Mouse (Mus musculus) neural tube, embryonic 14.5 days (tissue): ENCODE data around the gene 1110008L16Rik. TPM values are rescaled to one million over a fixed set of nuclear protein-coding genes. Genes with fewer than 3 reads are reported as not detected.

Source experiments
- ATAC-seq: fragments of 200-750 bp; cut with Nextera tagmentation; 2 replicates; pipeline ENCODE4 v1.8.0; 2017; ENCODE audit warnings: low read depth, mild to moderate bottlenecking, moderate TSS enrichment, moderate library complexity
- H3K27ac ChIP-seq: fragments of 300-500 bp; sonication (generic); 2 replicates; pipeline ENCODE4 v1.5.1; 2014; ENCODE audit warnings: low read depth, mild to moderate bottlenecking, control low read depth, low read length, moderate library complexity, mixed read lengths
- H3K27me3 ChIP-seq: fragments of 300-500 bp; sonication (generic); 2 replicates; pipeline ENCODE4 v1.6.1; 2014; ENCODE audit warnings: low read length; ENCODE audit not compliant: control insufficient read depth, insufficient read depth
- H3K36me3 ChIP-seq: fragments of 300-500 bp; sonication (generic); 2 replicates; pipeline ENCODE4 v1.6.1; 2014; ENCODE audit warnings: low read length, mixed read lengths; ENCODE audit not compliant: control insufficient read depth, insufficient read depth
- H3K4me1 ChIP-seq: fragments of 300-500 bp; sonication (generic); 2 replicates; pipeline ENCODE4 v1.6.1; 2014; ENCODE audit warnings: low read length; ENCODE audit not compliant: control insufficient read depth, insufficient read depth
- H3K4me2 ChIP-seq: fragments of 300-500 bp; sonication (generic); 2 replicates; pipeline ENCODE4 v1.6.1; 2014; ENCODE audit warnings: mild to moderate bottlenecking, low read depth, low read length, control low read depth
- H3K4me3 ChIP-seq: fragments of 300-500 bp; sonication (generic); 2 replicates; pipeline ENCODE4 v1.5.1; 2014; ENCODE audit warnings: low read depth, low read length, control low read depth, mixed read lengths
- H3K9ac ChIP-seq: fragments of 300-500 bp; sonication (generic); replicated peaks from 2 replicates; pipeline ENCODE4 v1.6.1; 2014; ENCODE audit warnings: low read depth, mild to moderate bottlenecking, control low read depth, low read length, mixed read lengths
- H3K9me3 ChIP-seq: fragments of 300-500 bp; sonication (generic); 2 replicates; pipeline ENCODE4 v1.6.1; 2016; ENCODE audit warnings: low read length; ENCODE audit not compliant: control insufficient read depth
- WGBS: fragments of 180-500 bp; shearing (Covaris S2); extraction: QIAGEN DNeasy Blood & Tissue Kit; methylation state at CpG from one replicate; pipeline ENCODE4 v1.1.7; 2014; 5-methylcytosine and 5-hydroxymethylcytosine counted together
- polyA plus RNA-seq: library from polyadenylated mRNA; unstranded; fragments of >200 nt; fragmentation: Nextera tagmentation; extraction: Ambion mirVana; gene quantifications from 2 replicates; pipeline ENCODE4 v1.2.1, GENCODE M21; 2014

Gene 1110008L16Rik
- polyA plus RNA-seq, 1 experiment from 2014 or later: 11.4 TPM

DNA sequence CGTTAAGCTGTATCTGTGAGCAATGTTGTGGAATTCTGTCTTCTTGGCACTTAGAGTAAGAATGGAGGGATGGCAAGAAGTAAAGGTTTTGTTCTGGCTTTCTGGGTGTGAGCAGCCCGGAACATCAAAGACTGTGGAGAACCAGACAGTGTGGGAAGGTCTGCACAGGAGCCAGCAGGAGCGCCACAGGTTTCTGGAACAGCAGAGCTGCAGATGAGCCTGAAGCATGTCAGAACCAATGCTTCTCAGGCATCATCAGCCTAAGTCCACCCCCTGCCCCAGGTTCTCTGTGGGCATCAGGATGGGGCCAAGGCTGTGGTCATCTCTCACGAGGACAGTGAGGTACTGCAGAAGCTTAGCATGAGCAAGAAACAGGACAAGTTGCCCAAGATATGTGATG lies 97.2 kb downstream of the 1110008L16Rik start:
- peaks cover 10% of the 10 kb centered on the region for H3K4me1 ChIP-seq
- H3K27me3 ChIP-seq: no peaks in the 10 kb centered on the region
- 97% methylated on average over 4 of the region's 4 CpGs for WGBS
- no peak overlapping the region for H3K4me3 ChIP-seq
- no peaks in the 10 kb centered on the region for H3K9me3 ChIP-seq
- no peak overlapping the region for H3K9ac ChIP-seq
- H3K4me2 ChIP-seq: no peak overlapping the region
- no peaks in the 10 kb centered on the region for H3K36me3 ChIP-seq
- H3K27ac ChIP-seq: no peak overlapping the region
- ATAC-seq: no peak

DNA sequence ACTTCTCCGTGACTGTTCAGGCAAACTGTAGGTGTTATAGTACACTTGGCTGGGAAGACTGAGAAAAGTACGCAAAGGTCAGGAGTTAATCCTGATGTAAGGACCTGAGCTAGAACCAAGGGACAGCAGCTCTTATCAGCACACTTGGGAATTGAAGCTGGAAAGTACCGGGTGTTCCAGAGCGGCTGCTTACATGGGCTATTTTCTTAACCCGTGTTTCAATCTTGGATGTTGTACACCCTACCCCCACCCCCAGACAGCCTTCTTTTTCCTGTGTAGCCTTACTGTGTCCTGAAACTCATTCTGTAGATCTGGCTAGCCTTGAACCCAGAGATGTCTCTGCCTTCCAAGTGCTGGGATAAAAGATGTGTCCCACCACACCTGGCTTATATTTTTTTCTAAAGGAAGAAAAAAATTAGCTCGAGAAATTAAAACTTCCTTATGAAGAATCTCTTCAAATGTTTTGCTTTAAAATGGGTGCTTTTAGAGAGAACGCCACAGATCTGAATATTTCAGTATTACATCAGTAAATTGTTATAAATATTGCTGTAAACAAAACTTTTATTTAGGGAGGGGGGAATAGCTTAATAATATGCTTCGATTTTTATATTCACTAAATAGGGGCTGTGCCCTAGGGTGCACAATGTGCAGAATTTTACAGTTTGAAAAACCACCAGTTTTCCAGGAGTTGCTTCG lies 98.3 kb downstream of the 1110008L16Rik start:
- Histone ChIP-seq H3K9me3 (no peaks in the 10 kb centered on the region), H3K4me2 (peak overlapping the region; percentile 70), H3K36me3 (no peaks in the 10 kb centered on the region), H3K27ac (peak overlapping the region; percentile 92), H3K9ac (peak overlapping the region; percentile 87), H3K4me3 (peak overlapping the region; percentile 99), H3K4me1 (peaks cover 10% of the 10 kb centered on the region), H3K27me3 (no peaks in the 10 kb centered on the region)
- ATAC-seq: no peak; the same call in 1 of the 2 replicates
- 77% methylated on average over 9 of the region's 9 CpGs for WGBS

DNA sequence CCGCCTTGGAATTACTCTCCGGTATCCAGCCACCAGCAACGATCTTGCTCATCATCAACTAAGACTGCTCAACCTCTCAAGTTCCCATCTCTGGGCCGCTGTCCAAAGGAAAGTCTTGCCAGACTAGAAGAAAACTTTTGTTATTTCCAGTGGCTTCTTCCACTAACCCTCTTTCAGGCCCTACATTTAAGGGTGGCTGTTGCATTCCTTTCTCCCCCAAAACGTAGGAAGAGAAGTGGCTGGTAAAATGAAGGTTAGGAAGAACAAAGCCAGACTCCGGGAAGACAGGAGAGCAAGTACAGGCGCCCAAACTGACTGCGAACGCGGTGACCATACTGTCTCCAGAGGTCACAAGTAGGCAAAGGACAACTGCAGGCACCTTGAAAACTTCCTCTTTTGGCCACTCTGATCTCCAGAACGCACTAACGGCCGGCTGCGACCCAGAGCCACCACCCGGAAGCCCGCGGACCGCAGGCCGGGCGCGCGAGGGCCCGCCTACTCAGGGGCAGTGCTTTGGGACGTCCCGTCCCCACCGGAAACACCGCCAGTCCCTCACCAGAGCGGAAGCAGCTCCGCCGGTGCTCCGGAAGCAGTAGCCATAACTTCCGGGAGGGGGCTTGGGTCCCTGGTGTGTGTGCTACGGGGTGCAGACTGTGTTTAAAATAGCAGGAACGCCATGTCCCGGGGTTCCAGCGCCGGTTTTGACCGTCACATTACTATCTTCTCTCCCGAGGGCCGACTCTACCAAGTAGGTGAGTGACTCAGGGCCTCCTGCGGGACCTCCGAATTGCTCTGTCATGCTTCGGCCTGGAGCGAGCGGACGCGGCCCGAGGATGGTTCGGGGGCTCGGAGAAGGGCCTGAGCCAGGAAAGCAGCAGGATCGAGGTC lies 99.1 kb downstream of the 1110008L16Rik start:
- under 1% methylated on average over 51 of the region's 51 CpGs for WGBS
- Histone ChIP-seq H3K4me1 (peaks cover 10% of the 10 kb centered on the region), H3K9ac (peak overlapping the region; percentile 87), H3K36me3 (no peaks in the 10 kb centered on the region), H3K4me2 (peak overlapping the region; percentile 95), H3K4me3 (peak overlapping the region; percentile 99), H3K27me3 (no peaks in the 10 kb centered on the region), H3K27ac (peak overlapping the region; percentile 92), H3K9me3 (no peaks in the 10 kb centered on the region)
- ATAC-seq: peak; percentile 100

DNA sequence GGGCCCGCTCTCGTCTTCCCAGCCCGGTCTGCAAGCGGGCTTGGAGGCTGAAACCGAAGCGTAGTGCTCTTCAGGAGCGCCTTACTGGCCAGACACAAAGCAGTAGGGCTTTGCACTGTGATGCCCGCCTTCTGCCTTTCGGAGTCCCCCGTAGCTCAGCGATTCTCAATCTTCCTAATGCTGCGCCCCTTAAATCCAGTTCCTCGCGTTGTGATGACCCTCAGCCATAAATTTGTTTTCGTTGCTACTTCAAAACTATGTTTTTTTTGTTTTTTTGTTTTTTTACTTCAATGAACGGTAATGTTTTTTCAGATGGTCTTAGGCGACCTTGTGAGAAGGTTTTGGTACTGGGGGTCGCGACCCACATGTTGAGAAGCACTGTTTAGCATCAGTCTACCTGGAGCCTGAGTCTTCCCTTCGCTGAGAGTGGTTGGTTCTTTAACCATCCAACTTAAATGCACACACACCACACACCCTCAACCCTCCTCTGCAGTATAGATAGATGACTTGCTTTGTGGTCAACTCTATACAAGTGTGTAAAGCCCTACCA lies 99.8 kb downstream of the 1110008L16Rik start:
- Histone ChIP-seq H3K4me1 (peaks cover 10% of the 10 kb centered on the region), H3K9me3 (no peaks in the 10 kb centered on the region), H3K36me3 (no peaks in the 10 kb centered on the region), H3K9ac (peak overlapping the region; percentile 87), H3K4me3 (peak overlapping the region; percentile 99), H3K4me2 (peak overlapping the region; percentile 95), H3K27ac (peak overlapping the region; percentile 92), H3K27me3 (no peaks in the 10 kb centered on the region)
- WGBS: 2% methylated on average over 20 of the region's 20 CpGs
- peak; percentile 54; the same call in 1 of the 2 replicates for ATAC-seq

DNA sequence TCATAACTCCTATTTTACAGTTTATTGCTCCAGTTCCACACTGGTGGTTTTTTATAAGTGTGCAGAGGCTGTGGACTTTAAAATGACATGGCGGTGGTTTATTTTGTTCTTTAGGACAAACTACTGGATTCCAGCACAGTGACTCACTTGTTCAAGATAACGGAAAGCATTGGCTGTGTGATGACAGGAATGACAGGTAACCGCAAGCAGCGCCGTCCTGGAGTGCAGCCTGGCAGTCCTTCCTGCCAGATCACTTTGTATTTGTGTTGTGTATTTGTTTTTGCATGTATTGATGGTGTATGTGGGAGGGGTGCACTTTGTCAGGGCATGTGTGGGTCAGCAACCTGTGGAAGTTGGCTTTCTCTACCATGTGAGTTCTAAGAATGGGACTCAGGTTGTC lies 108.5 kb downstream of the 1110008L16Rik start:
- no peaks in the 10 kb centered on the region for H3K4me1 ChIP-seq
- H3K27me3 ChIP-seq: no peaks in the 10 kb centered on the region
- H3K9ac ChIP-seq: no peak overlapping the region
- no peak for ATAC-seq
- H3K4me2 ChIP-seq: no peak overlapping the region
- H3K36me3 ChIP-seq: peaks cover 21% of the 10 kb centered on the region
- no peak overlapping the region for H3K4me3 ChIP-seq
- 90% methylated on average over 5 of the region's 5 CpGs for WGBS
- no peaks in the 10 kb centered on the region for H3K9me3 ChIP-seq
- H3K27ac ChIP-seq: no peak overlapping the region

DNA sequence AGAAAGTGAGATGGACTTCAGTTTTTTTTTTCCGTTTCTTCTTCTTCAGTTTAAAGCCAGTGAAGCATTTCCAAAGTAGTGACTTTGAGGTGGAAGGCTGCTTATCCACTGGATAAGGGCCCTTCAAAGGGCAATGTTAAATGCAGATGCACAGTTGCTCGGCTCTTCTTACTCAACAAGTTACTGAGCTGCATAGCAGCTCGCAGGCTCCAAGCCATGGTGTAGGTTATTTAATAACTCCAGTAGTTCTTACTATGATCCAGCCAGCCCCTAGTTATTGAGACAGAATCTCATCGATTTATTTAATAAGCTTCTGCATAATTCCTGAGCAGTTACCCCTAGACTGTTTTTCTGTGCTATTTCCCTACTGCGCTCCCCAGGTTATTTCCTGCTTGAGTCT lies 115.9 kb downstream of the 1110008L16Rik start:
- Histone ChIP-seq H3K4me1 (no peaks in the 10 kb centered on the region), H3K4me2 (no peak overlapping the region), H3K27me3 (no peaks in the 10 kb centered on the region), H3K9ac (no peak overlapping the region), H3K27ac (no peak overlapping the region), H3K9me3 (no peaks in the 10 kb centered on the region), H3K4me3 (no peak overlapping the region), H3K36me3 (peaks cover 58% of the 10 kb centered on the region)
- ATAC-seq: no peak
- 96% methylated on average over 5 of the region's 5 CpGs for WGBS

DNA sequence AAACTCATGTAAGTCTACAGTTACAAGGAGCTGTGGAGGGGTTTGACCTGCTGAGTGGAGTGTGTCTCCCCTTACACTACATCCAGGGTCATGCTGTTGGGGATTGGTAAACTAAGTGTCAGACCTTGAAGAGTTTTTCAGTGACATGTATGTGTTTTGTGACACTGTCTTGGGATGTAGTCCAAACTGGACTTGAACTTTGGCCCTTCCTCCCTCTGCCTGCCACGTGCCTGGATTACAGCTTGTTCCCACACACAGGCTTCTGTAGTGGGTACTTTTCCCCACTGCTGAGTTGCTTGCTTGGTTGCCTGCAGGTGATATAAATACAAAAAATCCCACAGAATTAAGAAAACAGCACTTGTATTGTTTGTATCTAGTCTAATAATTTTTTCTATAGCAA lies 116.4 kb downstream of the 1110008L16Rik start:
- Histone ChIP-seq H3K27me3 (no peaks in the 10 kb centered on the region), H3K9me3 (no peaks in the 10 kb centered on the region), H3K4me1 (no peaks in the 10 kb centered on the region), H3K27ac (no peak overlapping the region), H3K4me3 (no peak overlapping the region), H3K9ac (no peak overlapping the region), H3K36me3 (peaks cover 62% of the 10 kb centered on the region), H3K4me2 (no peak overlapping the region)
- 81% methylated on average over 1 of the region's 1 CpGs for WGBS
- no peak for ATAC-seq

DNA sequence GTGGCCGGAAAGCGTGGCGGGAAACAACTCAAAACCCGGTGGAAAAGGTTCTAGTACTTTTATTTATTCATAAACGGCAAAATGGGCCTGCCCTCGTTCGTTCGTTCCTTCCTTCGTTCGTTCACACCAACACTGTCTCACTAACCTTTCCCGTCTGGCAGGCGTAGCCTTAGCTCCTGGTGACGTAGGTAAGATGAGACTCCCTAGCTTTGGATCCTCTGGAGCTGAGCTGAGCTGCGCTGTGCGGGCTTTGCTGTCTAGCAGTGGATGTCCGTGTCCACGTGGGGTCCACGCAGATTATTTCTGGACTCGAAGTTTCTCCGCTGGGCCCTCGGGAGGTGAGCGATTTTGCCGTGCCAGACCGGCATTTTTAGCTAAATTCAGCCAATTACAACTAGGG lies 120.8 kb downstream of the 1110008L16Rik start:
- H3K4me2 ChIP-seq: no peak overlapping the region
- WGBS: 95% methylated on average over 24 of the region's 24 CpGs
- no peak for ATAC-seq

DNA sequence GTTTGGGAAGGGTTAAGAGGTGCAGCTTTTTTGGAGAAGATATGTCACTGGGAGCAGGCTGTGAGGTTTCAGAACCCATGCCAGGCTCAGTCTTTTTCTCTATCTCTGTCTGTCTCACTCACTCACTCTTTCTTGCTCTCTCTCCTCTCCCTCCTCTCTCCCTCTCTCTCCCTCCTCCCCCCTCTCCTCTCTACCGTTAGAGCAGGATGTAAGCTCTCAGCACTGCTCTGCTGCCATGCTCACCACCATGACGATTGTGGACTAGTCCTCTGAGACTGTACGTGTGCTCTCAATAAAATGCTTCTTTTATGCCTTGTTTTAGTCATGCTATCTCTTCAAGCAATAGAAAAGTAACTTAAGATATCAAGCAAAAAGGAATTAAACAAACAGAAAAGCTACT lies 122.7 kb downstream of the 1110008L16Rik start:
- no peak overlapping the region for H3K9ac ChIP-seq
- 49% methylated on average over 3 of the region's 3 CpGs for WGBS
- no peak overlapping the region for H3K4me3 ChIP-seq
- H3K9me3 ChIP-seq: no peaks in the 10 kb centered on the region
- no peak overlapping the region for H3K27ac ChIP-seq
- H3K4me1 ChIP-seq: no peaks in the 10 kb centered on the region
- H3K36me3 ChIP-seq: peaks cover 28% of the 10 kb centered on the region
- no peaks in the 10 kb centered on the region for H3K27me3 ChIP-seq
- ATAC-seq: no peak
- H3K4me2 ChIP-seq: no peak overlapping the region

More for the DNA sequence above, 120.8 kb downstream of the 1110008L16Rik start:
- Histone ChIP-seq H3K36me3 (peaks cover 34% of the 10 kb centered on the region), H3K9ac (no peak overlapping the region), H3K4me1 (no peaks in the 10 kb centered on the region), H3K4me3 (no peak overlapping the region), H3K9me3 (no peaks in the 10 kb centered on the region), H3K27ac (no peak overlapping the region), H3K27me3 (no peaks in the 10 kb centered on the region)
